Comparison of ENCODE assay signal across 18 mouse cellular contexts in the genomic region with DNA sequence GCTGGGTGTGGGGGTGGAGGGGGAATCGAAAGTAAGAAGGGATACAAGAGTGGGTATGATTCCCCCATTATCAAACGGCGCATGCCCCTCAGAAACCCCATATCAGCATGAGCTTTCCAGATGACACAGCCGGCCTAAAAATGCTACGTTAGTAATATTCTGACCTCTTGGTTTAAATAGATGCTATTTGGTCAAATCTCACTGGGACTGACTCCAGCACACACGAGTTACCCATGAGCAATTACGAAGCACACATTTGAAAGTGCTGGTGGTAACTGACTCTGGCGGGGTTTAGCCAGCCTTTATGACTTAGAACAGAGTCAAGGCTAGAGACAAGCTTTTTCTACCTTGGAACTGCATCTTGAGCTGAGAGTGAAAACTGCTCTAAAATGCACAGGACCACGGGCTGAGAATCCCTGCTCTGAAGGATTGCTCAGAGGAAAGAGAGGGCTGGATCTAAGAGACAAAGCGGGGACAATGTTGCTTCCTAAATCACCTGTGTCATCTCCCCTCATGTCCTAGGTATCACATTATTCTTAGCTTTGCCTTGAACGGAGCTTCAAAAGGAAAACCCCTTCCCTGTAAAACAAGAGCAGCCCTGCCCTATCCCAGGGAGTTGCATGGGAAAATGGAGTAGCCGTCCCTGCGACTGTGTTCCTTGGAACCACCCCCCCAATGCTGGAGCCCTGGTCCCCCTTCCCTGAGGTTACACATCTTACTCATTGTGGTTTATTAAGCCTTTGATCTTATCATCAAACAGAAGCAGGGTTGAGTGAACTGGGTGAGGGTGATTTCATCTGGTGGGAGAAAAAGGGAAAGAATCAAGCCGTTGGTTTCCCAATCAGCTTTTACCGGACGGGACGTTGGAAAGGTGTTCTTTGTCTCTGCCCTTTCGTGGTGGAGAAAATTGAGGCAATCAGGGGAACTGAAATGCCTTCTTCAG. TPM values are rescaled to one million over a fixed set of nuclear protein-coding genes. Genes with fewer than 3 reads are reported as not detected.
DNase-seq lines count a peak whose midpoint lies in the region; ATAC-seq lines count a peak whose summit lies in the region.
"Had no signal": no experiment of that assay in that cellular context is flagged by ENCODE, and none has a peak within 500 bp of the region (broad histone marks: within the 10 kb centered on the region; RNA-seq: fewer than 3 reads in every experiment).

No protein-coding gene starts in this region.

- no peak overlapping the region for H3K4me3 ChIP-seq in heart, embryonic 16.5 days (ENCODE audit: low read length)
- H3K4me3 ChIP-seq in megakaryocyte, embryonic 14.5 days (replicated peaks): peak overlapping the region; percentile 60
- no peak overlapping the region for H3K4me3 ChIP-seq in limb, embryonic 10.5 days
- H3K4me3 ChIP-seq: heart, embryonic 10.5 days; midbrain, embryonic 15.5 days had no signal

- no peak for DNase-seq in heart, postnatal 36 days
- DNase-seq in liver: peak; percentile 73
- no peak for DNase-seq in limb, embryonic 10.5 days (ENCODE audit: low spot score)
- no peak for DNase-seq in thymus, postnatal 14 days
- no peak for DNase-seq in thymus, postnatal 4 days
- DNase-seq: adrenal gland, postnatal 14 days; gastrocnemius, postnatal 10 days; heart, postnatal 4 days; kidney, postnatal 10 days; layer of hippocampus, adult 9-11 months; lung, postnatal 4 days; right cerebral cortex, postnatal 25 days had no signal

- H3K4me1 ChIP-seq in heart, embryonic 16.5 days (ENCODE audit: control insufficient read depth, insufficient read depth, low read length): peaks cover 3% of the 10 kb centered on the region; the same call in 1 of the 2 replicates
- H3K4me1 ChIP-seq in megakaryocyte, embryonic 14.5 days: peaks cover 82% of the 10 kb centered on the region
- no peaks in the 10 kb centered on the region for H3K4me1 ChIP-seq in limb, embryonic 10.5 days
- H3K4me1 ChIP-seq: heart, embryonic 10.5 days; midbrain, embryonic 15.5 days had no signal

- H3K36me3 ChIP-seq in heart, embryonic 16.5 days (ENCODE audit: control insufficient read depth, insufficient read depth): no peaks in the 10 kb centered on the region
- H3K36me3 ChIP-seq in megakaryocyte, embryonic 14.5 days (replicated peaks; ENCODE audit: low read length): no peaks in the 10 kb centered on the region
- no peaks in the 10 kb centered on the region for H3K36me3 ChIP-seq in limb, embryonic 10.5 days
- H3K36me3 ChIP-seq: heart, embryonic 10.5 days; midbrain, embryonic 15.5 days had no signal

- H3K4me2 ChIP-seq in heart, embryonic 16.5 days (ENCODE audit: low read depth, low read length): peak overlapping the region; percentile 8; the same call in 1 of the 2 replicates
- H3K4me2 ChIP-seq: midbrain, embryonic 15.5 days had no signal

- no peak for ATAC-seq in heart, embryonic 16.5 days (replicated peaks; ENCODE audit: extremely low read depth, insufficient read depth, low FRiP score)
- peak; percentile 77 for ATAC-seq in activated CD4-positive, CD25-positive, alpha-beta regulatory T cell, adult 4 months
- ATAC-seq: forebrain, embryonic 16.5 days; midbrain, embryonic 15.5 days had no signal

- no peaks in the 10 kb centered on the region for H3K27me3 ChIP-seq in heart, embryonic 16.5 days (ENCODE audit: control insufficient read depth, insufficient read depth, low read length)
- H3K27me3 ChIP-seq in megakaryocyte, embryonic 14.5 days (replicated peaks): no peaks in the 10 kb centered on the region
- H3K27me3 ChIP-seq in limb, embryonic 10.5 days (ENCODE audit: low read depth, poor library complexity, severe bottlenecking): no peaks in the 10 kb centered on the region
- H3K27me3 ChIP-seq: midbrain, embryonic 15.5 days had no signal

- no peaks in the 10 kb centered on the region for H3K9me3 ChIP-seq in heart, embryonic 16.5 days (replicated peaks; ENCODE audit: control insufficient read depth, low read length)
- no peaks in the 10 kb centered on the region for H3K9me3 ChIP-seq in megakaryocyte, embryonic 14.5 days
- H3K9me3 ChIP-seq in limb, embryonic 10.5 days (replicated peaks): no peaks in the 10 kb centered on the region
- H3K9me3 ChIP-seq: heart, embryonic 10.5 days; midbrain, embryonic 15.5 days had no signal

- peak overlapping the region; percentile 46; the same call in 1 of the 2 replicates for H3K27ac ChIP-seq in heart, embryonic 16.5 days (ENCODE audit: low read length)
- H3K27ac ChIP-seq in limb, embryonic 10.5 days: no peak overlapping the region
- H3K27ac ChIP-seq: heart, embryonic 10.5 days; midbrain, embryonic 15.5 days had no signal

- intact Hi-C loops in heart, postnatal 36 days (cut with DNase I): no loop called here

- 79% methylated on average over 18 of the region's 18 CpGs for WGBS in heart, embryonic 16.5 days
- WGBS in limb, embryonic 10.5 days: 85% methylated on average over 18 of the region's 18 CpGs

- H3K9ac ChIP-seq in heart, embryonic 16.5 days (ENCODE audit: low read length): no peak overlapping the region
- H3K9ac ChIP-seq: midbrain, embryonic 15.5 days had no signal

RNA-seq across cellular contexts. Expression of a gene that starts 26.0 kb away (rescaled TPM):
- 76.3 and 93.0 TPM in 2 replicates for polyA plus RNA-seq in heart, embryonic 16.5 days (2015; fragmentation: Nextera tagmentation; extraction: Ambion mirVana)
- total RNA-seq in heart, postnatal 36 days (2021): 10 to 100 TPM; 82.9 to 83.0 TPM
- 100 to 1,000 TPM; 296 to 343 TPM for polyA plus RNA-seq in activated CD4-positive, CD25-positive, alpha-beta regulatory T cell, adult 4 months (2017; shearing (Covaris generic))
- polyA plus RNA-seq in megakaryocyte, embryonic 14.5 days (2012; ENCODE audit: insufficient read depth, low replicate concordance): 98.5 and 119 TPM in 2 replicates
- 21.3 and 26.6 TPM in 2 replicates for polyA plus RNA-seq in limb, embryonic 10.5 days (2016; fragmentation: Nextera tagmentation; extraction: Ambion mirVana)
